Mouse (Mus musculus) left cerebral cortex, adult 2 months (tissue): Measurements from ENCODE around the gene Tmem63b. TPM values are rescaled to one million over a fixed set of nuclear protein-coding genes. Genes with fewer than 3 reads are reported as not detected.

Experiments used
- DNase-seq, 2 experiments: peaks; one replicate each; pipeline ENCODE4 v3.0.0; 2021 to 2022; ENCODE audit warnings: low spot score in 2 of 2, mixed read lengths in 1 of 2; ENCODE audit errors: extremely low spot score in 1 of 2
- H3K27ac ChIP-seq: fragments of 200-600 bp; 2 replicates; pipeline ENCODE4 v1.8.1; 2022
- H3K4me3 ChIP-seq: fragments of 200-600 bp; 2 replicates; pipeline ENCODE4 v1.8.1; 2022
- CTCF ChIP-seq: fragments of 200-600 bp; IDR thresholded peaks from 2 replicates; pipeline ENCODE4 v1.8.1; 2022; ENCODE audit warnings: antibody characterized with exemption, mild to moderate bottlenecking, moderate library complexity
- intact Hi-C: fragments of 180-260 bp; cut with DNase I; formaldehyde crosslinking; loops from one replicate; pipeline ENCODE4 v1.15.1; 2025
- long read RNA-seq, 2 experiments: library from polyadenylated mRNA; stranded (forward); transcript quantifications; one replicate each; pipeline ENCODE4 v2.0.0; 2021; ENCODE audit warnings: borderline mapping rate in 2 of 2
- total RNA-seq, 2 experiments: library from RNA; stranded (reverse); gene quantifications; 2 replicates each; pipeline ENCODE4 v1.2.3; 2021

The Tmem63b gene
- 100 to 1,000 TPM; 176 to 184 TPM for total RNA-seq
- long read RNA-seq, experiment 1, transcript Tmem63b-201 (24 exons, 3,284 nt), result major isoform, 5 of 83 reads
- long read RNA-seq, experiment 1, partial matches to known transcripts, result 13 of 83 reads
- long read RNA-seq, experiment 1, other reads (novel, unspliced or antisense), result 65 of 83 reads
- long read RNA-seq, experiment 2, partial matches to known transcripts, result 17 of 56 reads
- long read RNA-seq, experiment 2, other reads (novel, unspliced or antisense), result 38 of 56 reads

DNA sequence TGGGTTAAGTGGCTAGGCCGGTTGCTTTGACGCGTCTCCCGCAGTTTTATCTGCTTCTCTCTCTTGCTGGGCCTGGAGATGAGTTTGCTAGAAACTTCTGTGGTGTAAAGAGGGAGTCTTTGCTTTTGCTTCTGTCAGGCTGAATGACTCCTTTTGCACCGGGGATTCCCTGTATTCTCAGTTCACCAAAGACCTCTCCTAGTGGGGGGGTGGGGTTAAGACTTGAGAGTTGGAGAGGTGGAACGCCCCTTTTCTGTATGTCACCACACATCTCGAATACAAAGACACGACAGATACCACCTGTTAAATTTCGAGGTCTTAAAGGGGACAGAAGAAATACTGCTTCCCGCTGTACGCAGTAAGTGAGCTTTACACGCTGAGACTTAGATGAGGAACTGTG, at the start of gene Tmem63b:
Gene Tmem63b, minus strand, starts transcription at position 190 of the 400 bp plus-strand sequence.
- Histone ChIP-seq H3K27ac (peak within 1 kb of the TSS; percentile 98), H3K4me3 (peak within 1 kb of the TSS; percentile 85)
- intact Hi-C loops, result no loop called here
- no peak for TF ChIP-seq CTCF
- DNase-seq, result no peak

- TF ChIP-seq CTCF, result peak; percentile 93
- peak; percentile 83 to 88 for DNase-seq
- intact Hi-C loops, result loop anchor here (1.0 to 5.0 kb wide), 2 partner anchors 62 to 297 kb away; partner anchors contain the start of gene Vegfa
- H3K27ac ChIP-seq, result peak overlapping the region; percentile 99
- peak overlapping the region; percentile 71 for H3K4me3 ChIP-seq
These were observed 48.9 kb upstream of the Tmem63b start for GRCm38 (mm10) chr17:45735382-45736310.

DNA sequence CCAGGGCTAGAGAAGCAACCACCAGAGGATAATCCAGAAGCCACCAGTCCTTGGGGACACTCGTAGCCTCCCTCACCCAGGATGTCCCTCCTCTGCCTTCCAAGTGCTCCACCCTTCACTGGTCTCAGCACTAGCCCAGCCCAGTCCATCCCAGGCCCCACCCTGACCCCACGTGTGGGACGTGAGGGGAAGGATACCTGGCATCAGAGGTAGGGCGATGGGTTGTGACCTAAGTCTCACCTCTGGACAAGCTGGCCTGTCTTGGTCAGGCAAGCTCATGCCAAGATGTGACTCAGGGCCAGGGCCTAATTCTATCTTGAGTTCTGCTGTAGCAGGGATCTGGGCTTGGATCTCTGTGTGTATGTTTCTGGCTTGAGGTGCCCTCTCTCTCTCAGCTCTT, 48.2 kb upstream of the Tmem63b start:
- peak overlapping the region; percentile 44; the same call in 1 of the 2 replicates for H3K27ac ChIP-seq
- intact Hi-C loops, result loop anchor here (5.0 kb wide), 1 partner anchor 62 kb away; no protein-coding TSS in a partner anchor
- no peak overlapping the region for H3K4me3 ChIP-seq
- DNase-seq, result no peak
- no peak for TF ChIP-seq CTCF

DNA sequence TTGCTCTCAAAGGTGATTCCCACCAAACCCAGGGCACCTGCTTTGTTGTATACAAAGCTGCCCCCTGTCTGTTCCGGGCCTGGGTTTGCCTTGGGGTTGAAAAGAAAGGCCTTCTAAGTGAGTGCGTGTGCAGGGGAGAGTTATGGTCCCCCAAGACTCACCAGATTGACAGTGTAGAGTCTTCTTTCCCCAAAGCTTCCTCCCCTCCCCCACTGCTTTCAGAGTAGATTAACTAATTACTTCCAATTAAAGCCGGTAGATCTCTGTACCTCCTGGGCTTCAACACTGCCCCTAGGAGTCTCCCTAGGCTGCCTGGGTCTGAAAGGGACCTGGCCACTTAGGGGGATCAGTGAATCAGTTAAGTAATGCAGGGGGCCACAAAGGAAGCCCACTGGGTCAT, 47.6 kb upstream of the Tmem63b start:
- H3K4me3 ChIP-seq, result no peak overlapping the region
- H3K27ac ChIP-seq, result peak overlapping the region; percentile 75
- DNase-seq, result no peak
- TF ChIP-seq CTCF, result no peak
- intact Hi-C loops, result no loop called here

DNA sequence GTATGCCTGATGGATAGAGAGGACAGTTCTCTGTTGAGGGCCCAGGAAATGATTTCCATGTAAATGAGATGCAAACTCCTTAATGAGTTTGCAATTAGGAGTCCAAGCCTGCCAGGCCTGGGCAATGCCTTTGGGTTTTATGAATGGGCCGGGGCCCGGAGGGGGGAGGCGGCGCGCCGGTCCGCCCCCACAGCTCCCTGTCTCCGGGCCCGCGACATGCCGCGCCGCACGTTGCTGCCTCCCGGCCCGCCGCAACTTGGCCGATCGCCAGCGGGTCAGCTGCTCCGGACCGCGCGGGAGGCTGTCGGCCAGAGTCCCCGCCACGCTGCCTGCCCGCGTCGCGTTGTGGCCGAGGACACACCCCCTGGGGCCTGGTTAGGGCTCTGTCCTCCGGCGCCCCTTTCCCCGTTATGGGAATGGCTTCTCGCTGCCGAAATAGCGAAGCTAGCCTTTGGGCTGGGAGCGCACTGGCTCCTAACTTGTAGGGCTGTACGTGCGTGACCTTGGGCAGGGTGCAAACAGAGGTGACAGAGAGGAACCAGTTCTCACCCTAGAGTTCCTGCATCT, 47.1 kb upstream of the Tmem63b start, which contains the start of gene 1600014C23Rik:
Gene 1600014C23Rik, minus strand, starts transcription at position 110 of the 567 bp plus-strand sequence.
- no peak for TF ChIP-seq CTCF
- H3K4me3 ChIP-seq, result peak within 1 kb of the TSS; percentile 39
- intact Hi-C loops, result no loop called here
- peak within 1 kb of the TSS; percentile 75 for H3K27ac ChIP-seq
- peak; percentile 76 to 83 for DNase-seq

- no peak for TF ChIP-seq CTCF
- DNase-seq, result no peak
- H3K4me3 ChIP-seq, result peak overlapping the region; percentile 39; the same call in 1 of the 2 replicates
- H3K27ac ChIP-seq, result peak overlapping the region; percentile 55; the same call in 1 of the 2 replicates
- intact Hi-C loops, result no loop called here
These were observed 46.5 kb upstream of the Tmem63b start for GRCm38 (mm10) chr17:45733038-45733734.

DNA sequence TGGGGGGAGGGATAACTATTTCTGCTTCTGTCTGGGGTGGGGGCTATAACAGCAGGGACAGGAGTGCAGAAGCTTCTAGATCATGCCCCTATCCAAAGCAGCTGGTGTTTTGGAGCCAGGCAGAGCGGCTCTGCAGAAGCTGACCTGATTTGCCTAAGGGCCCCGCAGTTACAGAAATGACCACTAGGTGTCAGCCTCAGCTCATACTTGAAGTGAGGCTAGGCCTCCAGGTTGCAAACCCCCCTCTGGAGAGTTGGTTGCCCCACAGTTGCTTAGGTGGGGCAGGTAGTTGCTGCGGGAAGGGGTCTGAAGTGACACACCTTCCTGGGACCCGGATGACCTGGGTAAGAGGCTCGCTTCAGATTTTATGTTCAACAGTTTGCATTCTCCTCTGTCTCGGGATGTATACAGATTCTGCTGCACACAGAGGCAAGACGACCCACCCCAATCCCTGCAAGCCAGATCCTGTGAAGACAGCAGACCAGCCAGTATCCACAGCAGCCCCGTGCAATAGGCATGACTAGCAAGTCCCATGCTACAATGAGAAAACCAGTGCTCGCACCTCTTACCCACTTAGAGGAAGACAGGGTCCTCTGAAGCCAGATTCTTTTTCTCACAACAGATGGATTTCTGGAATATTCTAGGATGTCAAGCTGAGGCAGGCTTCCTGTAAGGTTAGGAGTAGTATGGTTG, 44.6 kb upstream of the Tmem63b start:
- TF ChIP-seq CTCF, result peak; percentile 99
- intact Hi-C loops, result loop anchor here (1.0 to 2.0 kb wide), 2 partner anchors 401 to 439 kb away; no protein-coding TSS in a partner anchor
- no peak overlapping the region for H3K4me3 ChIP-seq
- H3K27ac ChIP-seq, result no peak overlapping the region
- peak; percentile 84 to 92 for DNase-seq

DNA sequence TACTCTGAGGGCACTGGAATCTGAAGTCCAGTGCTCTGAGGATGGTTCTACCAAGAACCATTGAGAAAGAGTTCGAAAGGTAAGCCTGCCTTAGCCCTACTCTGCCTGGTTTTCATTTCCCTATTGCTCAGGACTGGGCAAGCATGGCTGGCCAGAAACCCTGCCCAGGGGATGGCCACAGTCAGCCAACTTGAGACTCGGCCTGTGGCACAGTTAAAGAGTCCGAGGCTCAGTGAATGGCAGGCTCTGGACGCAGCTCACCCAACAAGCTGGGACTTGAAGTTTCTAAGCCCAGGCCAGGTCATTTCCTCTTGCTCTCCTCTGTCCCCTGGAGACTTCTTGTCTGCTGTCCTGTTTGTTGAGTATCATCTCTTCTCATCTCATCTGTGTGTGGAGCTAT, 44.0 kb upstream of the Tmem63b start:
- TF ChIP-seq CTCF, result no peak
- no peak for DNase-seq

DNA sequence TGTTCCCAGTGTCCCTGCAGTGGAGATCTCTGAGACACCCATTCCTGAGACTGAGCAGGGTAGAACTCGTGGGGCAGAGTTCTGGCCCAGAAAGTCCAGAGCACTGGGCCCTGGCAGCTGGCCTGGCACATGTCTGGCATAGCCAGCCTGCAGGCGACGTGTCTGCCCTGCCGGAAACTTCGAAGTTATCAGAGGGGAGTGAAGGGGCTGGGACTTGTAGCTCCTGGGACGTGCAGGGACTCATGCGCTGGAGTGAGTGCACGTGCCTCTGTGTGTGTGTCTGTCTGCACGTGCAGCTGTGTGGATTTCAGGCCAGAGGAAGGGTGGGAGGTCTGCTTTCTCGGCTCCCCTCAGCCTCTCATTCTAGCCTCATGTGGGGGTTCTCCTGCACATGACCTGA, 42.7 kb upstream of the Tmem63b start:
- intact Hi-C loops, result no loop called here
- TF ChIP-seq CTCF, result no peak
- no peak for DNase-seq
- no peak overlapping the region for H3K4me3 ChIP-seq
- H3K27ac ChIP-seq, result no peak overlapping the region

More for the DNA sequence above, 44.0 kb upstream of the Tmem63b start:
- Histone ChIP-seq H3K4me3 (no peak overlapping the region), H3K27ac (no peak overlapping the region)
- intact Hi-C loops, result loop anchor here (1.0 to 2.0 kb wide), 2 partner anchors 402 to 440 kb away; no protein-coding TSS in a partner anchor

- TF ChIP-seq CTCF, result no peak
- Histone ChIP-seq H3K27ac (no peak overlapping the region), H3K4me3 (no peak overlapping the region)
- intact Hi-C loops, result no loop called here
- DNase-seq, result no peak
These were observed 41.4 kb upstream of the Tmem63b start for GRCm38 (mm10) chr17:45727983-45728723.
